Mouse (Mus musculus) neural tube, embryonic 15.5 days (tissue): ENCODE data around the gene Sept11. TPM values are rescaled to one million over a fixed set of nuclear protein-coding genes. Genes with fewer than 3 reads are reported as not detected.

Source experiments
- ATAC-seq: fragments of 200-750 bp; cut with Nextera tagmentation; 2 replicates; pipeline ENCODE4 v1.8.0; 2017; ENCODE audit warnings: mild to moderate bottlenecking, moderate TSS enrichment, moderate library complexity; ENCODE audit not compliant: low FRiP score
- H3K27ac ChIP-seq: fragments of 300-500 bp; sonication (generic); replicated peaks from 2 replicates; pipeline ENCODE4 v1.5.1; 2015; ENCODE audit warnings: mild to moderate bottlenecking, inconsistent platforms
- H3K27me3 ChIP-seq: fragments of 300-500 bp; sonication (generic); replicated peaks from 2 replicates; pipeline ENCODE4 v1.6.1; 2015; ENCODE audit warnings: inconsistent platforms
- H3K36me3 ChIP-seq: fragments of 300-500 bp; sonication (generic); 2 replicates; pipeline ENCODE4 v1.6.1; 2015; ENCODE audit warnings: inconsistent platforms
- H3K4me1 ChIP-seq: fragments of 300-500 bp; sonication (generic); 2 replicates; pipeline ENCODE4 v1.6.1; 2015; ENCODE audit warnings: inconsistent platforms
- H3K4me2 ChIP-seq: fragments of 300-500 bp; sonication (generic); 2 replicates; pipeline ENCODE4 v1.6.1; 2015; ENCODE audit warnings: inconsistent platforms, mild to moderate bottlenecking, moderate library complexity
- H3K4me3 ChIP-seq: fragments of 300-500 bp; sonication (generic); replicated peaks from 2 replicates; pipeline ENCODE4 v1.5.1; 2015; ENCODE audit warnings: mild to moderate bottlenecking, inconsistent platforms
- H3K9ac ChIP-seq: fragments of 300-500 bp; sonication (generic); replicated peaks from 2 replicates; pipeline ENCODE4 v1.6.1; 2015; ENCODE audit warnings: mild to moderate bottlenecking, inconsistent platforms
- H3K9me3 ChIP-seq: fragments of 300-500 bp; sonication (generic); replicated peaks from 2 replicates; pipeline ENCODE4 v1.6.1; 2016; ENCODE audit warnings: inconsistent platforms
- WGBS: fragments of 180-500 bp; shearing (Covaris S2); methylation state at CpG from one replicate; pipeline ENCODE4 v1.1.7; 2015; ENCODE audit warnings: mixed read lengths; 5-methylcytosine and 5-hydroxymethylcytosine counted together
- polyA plus RNA-seq: library from polyadenylated mRNA; unstranded; fragments of >200 nt; fragmentation: Nextera tagmentation; extraction: Ambion mirVana; gene quantifications from 2 replicates; pipeline ENCODE4 v1.2.1, GENCODE M21; 2015

The Sept11 gene
- polyA plus RNA-seq, 1 experiment from 2014 or later, result 134 TPM

DNA sequence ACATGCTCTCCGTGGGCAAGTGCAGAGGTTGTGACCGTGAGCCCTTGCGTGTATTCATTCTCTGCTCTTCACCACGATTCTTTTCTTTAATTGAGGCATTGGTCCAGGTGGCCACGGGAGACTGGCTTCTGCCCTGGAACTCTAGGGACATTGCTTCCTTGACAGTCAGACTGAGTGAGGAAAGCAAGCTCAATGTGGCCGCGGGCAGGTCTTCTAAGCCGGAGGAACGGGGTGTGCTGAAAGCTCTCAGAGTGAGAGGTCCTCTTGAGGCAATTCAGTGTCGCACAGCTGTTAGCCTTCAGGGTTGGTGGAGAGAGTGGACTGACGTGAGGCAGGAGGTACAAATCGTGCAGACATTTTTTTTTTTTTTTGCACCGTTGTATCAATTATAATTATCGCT lies 5.6 kb downstream of the Sept11 start:
- H3K9ac ChIP-seq, result no peak overlapping the region
- WGBS, result 77% methylated on average over 14 of the region's 14 CpGs
- peaks cover 54% of the 10 kb centered on the region for H3K4me1 ChIP-seq

DNA sequence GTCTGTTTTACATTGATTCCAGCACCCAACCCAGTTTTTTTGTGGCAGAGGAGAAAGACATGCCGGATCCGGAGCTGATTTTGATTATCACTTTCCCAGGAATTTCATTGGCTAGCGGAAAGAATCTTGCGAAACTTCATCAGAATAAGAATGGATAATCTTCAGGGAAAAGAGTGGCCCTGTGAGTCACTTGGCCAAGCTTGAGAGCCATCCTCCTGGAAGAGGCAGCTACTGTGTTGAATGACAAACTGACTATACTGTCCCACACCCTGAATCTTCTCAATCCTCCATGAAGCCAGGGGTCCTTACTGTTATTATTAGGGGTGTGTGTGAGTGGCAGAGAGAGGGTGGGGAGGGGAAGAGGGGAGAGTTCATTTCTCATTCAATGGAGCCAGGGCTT lies 7.7 kb downstream of the Sept11 start:
- no peak overlapping the region for H3K4me3 ChIP-seq
- H3K27ac ChIP-seq, result no peak overlapping the region; the same call in 1 of the 2 replicates
- ATAC-seq, result no peak
- WGBS, result 73% methylated on average over 4 of the region's 4 CpGs
- peaks cover 40% of the 10 kb centered on the region for H3K4me1 ChIP-seq
- H3K27me3 ChIP-seq, result no peaks in the 10 kb centered on the region
- no peak overlapping the region for H3K9ac ChIP-seq
- H3K9me3 ChIP-seq, result no peaks in the 10 kb centered on the region
- H3K36me3 ChIP-seq, result no peaks in the 10 kb centered on the region
- H3K4me2 ChIP-seq, result no peak overlapping the region

More for the DNA sequence above, 5.6 kb downstream of the Sept11 start:
- no peak overlapping the region for H3K4me3 ChIP-seq
- H3K27me3 ChIP-seq, result no peaks in the 10 kb centered on the region
- no peaks in the 10 kb centered on the region for H3K9me3 ChIP-seq
- ATAC-seq, result no peak
- no peak overlapping the region for H3K27ac ChIP-seq
- H3K4me2 ChIP-seq, result no peak overlapping the region
- no peaks in the 10 kb centered on the region for H3K36me3 ChIP-seq

DNA sequence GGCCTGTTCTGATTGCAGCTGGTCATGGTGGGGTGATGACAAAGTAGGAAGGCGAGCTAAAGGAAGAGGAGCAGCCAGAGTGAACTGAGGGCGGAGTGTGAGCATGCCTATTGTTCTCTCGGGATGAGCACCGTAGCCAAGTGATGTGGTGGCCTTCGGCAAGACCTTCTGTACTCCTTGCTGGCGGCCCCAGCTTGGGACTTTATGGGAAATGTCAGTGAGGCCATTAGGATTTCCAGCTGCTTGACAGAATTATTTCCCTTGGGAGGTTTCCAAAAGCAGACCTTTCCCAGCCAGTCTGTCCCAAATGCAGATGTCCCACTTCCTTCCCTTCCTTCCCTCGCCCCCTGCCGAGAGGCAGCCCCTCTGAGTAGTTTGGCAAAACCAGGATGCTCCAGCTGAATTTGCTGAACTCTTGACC lies 8.1 kb downstream of the Sept11 start:
- no peaks in the 10 kb centered on the region for H3K9me3 ChIP-seq
- 17% methylated on average over 8 of the region's 8 CpGs for WGBS
- H3K4me1 ChIP-seq, result peaks cover 38% of the 10 kb centered on the region
- H3K36me3 ChIP-seq, result no peaks in the 10 kb centered on the region
- no peaks in the 10 kb centered on the region for H3K27me3 ChIP-seq
- no peak overlapping the region for H3K27ac ChIP-seq
- no peak overlapping the region for H3K4me2 ChIP-seq
- no peak overlapping the region for H3K9ac ChIP-seq
- no peak overlapping the region for H3K4me3 ChIP-seq
- no peak for ATAC-seq

DNA sequence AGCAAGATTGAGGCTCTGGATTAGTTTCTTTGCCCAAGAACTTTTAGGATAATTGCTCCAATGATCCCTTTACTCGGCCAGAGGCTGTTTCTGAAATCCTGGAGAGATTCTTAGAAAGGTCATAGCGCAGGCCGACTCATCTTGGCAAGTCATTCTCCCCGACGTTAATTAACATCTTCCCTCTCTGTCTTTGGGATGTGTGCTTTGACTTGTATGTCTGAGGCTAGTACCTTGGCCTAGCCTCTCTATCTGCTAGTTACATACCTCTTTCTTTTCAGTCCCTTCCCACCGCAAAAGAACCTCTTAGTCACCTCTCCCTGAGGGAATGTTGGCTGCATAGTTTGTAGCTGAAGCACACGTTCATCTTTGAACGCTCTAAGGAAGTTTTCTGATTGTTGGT lies 10.4 kb downstream of the Sept11 start:
- no peak overlapping the region for H3K4me3 ChIP-seq
- WGBS, result 85% methylated on average over 8 of the region's 8 CpGs
- no peak overlapping the region for H3K9ac ChIP-seq
- peaks cover 18% of the 10 kb centered on the region for H3K4me1 ChIP-seq
- H3K36me3 ChIP-seq, result no peaks in the 10 kb centered on the region
- H3K27me3 ChIP-seq, result no peaks in the 10 kb centered on the region
- H3K27ac ChIP-seq, result no peak overlapping the region
- ATAC-seq, result no peak
- H3K9me3 ChIP-seq, result no peaks in the 10 kb centered on the region
- H3K4me2 ChIP-seq, result no peak overlapping the region

- Histone ChIP-seq H3K4me1 (peaks cover 15% of the 10 kb centered on the region), H3K27ac (no peak overlapping the region), H3K4me2 (no peak overlapping the region), H3K36me3 (no peaks in the 10 kb centered on the region), H3K27me3 (no peaks in the 10 kb centered on the region), H3K4me3 (no peak overlapping the region), H3K9me3 (no peaks in the 10 kb centered on the region), H3K9ac (no peak overlapping the region)
- 89% methylated on average over 4 of the region's 5 CpGs for WGBS
- no peak for ATAC-seq
Observed at GRCm38 (mm10) chr5:93104987-93105823, 12.0 kb downstream of the Sept11 start.

GRCm38 (mm10) chr5:93106048-93106447 lies 12.8 kb downstream of the Sept11 start:
- Histone ChIP-seq H3K4me2 (no peak overlapping the region), H3K9me3 (no peaks in the 10 kb centered on the region), H3K4me1 (peaks cover 8% of the 10 kb centered on the region), H3K27me3 (no peaks in the 10 kb centered on the region), H3K36me3 (no peaks in the 10 kb centered on the region), H3K4me3 (no peak overlapping the region), H3K27ac (no peak overlapping the region), H3K9ac (no peak overlapping the region)
- no peak for ATAC-seq
- 92% methylated on average over 4 of the region's 4 CpGs for WGBS

GRCm38 (mm10) chr5:93108703-93109102 lies 15.5 kb downstream of the Sept11 start:
- ATAC-seq, result no peak
- Histone ChIP-seq H3K27me3 (no peaks in the 10 kb centered on the region), H3K4me3 (no peak overlapping the region), H3K4me2 (no peak overlapping the region), H3K36me3 (no peaks in the 10 kb centered on the region), H3K9ac (no peak overlapping the region), H3K27ac (no peak overlapping the region), H3K4me1 (no peaks in the 10 kb centered on the region), H3K9me3 (no peaks in the 10 kb centered on the region)
- WGBS, result 94% methylated on average over 4 of the region's 4 CpGs

- H3K27me3 ChIP-seq, result no peaks in the 10 kb centered on the region
- WGBS, result 83% methylated on average over 2 of the region's 2 CpGs
- no peak overlapping the region for H3K9ac ChIP-seq
- ATAC-seq, result no peak
- no peak overlapping the region for H3K27ac ChIP-seq
- H3K4me2 ChIP-seq, result no peak overlapping the region
- no peaks in the 10 kb centered on the region for H3K9me3 ChIP-seq
- H3K36me3 ChIP-seq, result no peaks in the 10 kb centered on the region
- H3K4me1 ChIP-seq, result 0 out of 2 replicates have a peak, but pooled peaks cover 2% of the 10 kb centered on the region
- no peak overlapping the region for H3K4me3 ChIP-seq
Observed at GRCm38 (mm10) chr5:93109555-93109954, 16.3 kb downstream of the Sept11 start.

DNA sequence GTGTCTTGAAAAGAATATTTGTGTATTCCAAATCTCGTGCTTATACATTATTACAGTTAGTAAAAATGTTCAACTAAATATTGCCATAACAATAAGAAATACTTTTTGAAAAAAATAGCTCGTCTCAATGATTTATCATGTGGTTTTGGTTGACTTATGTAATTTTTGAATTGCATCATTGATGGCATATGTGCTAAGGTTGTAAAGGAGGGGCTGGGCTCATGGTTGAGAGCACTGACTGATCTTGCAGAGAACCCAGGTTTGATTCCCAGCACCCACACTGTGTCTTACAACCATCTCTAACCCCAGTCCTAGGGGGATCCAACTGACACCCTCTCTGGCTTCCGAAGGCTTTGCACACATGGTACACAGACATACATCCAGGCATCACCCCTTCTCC lies 19.1 kb downstream of the Sept11 start:
- Histone ChIP-seq H3K27me3 (no peaks in the 10 kb centered on the region), H3K4me2 (no peak overlapping the region), H3K9ac (no peak overlapping the region), H3K9me3 (no peaks in the 10 kb centered on the region), H3K4me3 (no peak overlapping the region), H3K36me3 (no peaks in the 10 kb centered on the region), H3K27ac (no peak overlapping the region), H3K4me1 (peaks cover 18% of the 10 kb centered on the region)
- no peak for ATAC-seq
- 95% methylated on average over 3 of the region's 3 CpGs for WGBS

- ATAC-seq, result no peak
- 86% methylated on average over 5 of the region's 5 CpGs for WGBS
- peaks cover 18% of the 10 kb centered on the region for H3K4me1 ChIP-seq
- H3K36me3 ChIP-seq, result no peaks in the 10 kb centered on the region
- no peak overlapping the region for H3K9ac ChIP-seq
- no peaks in the 10 kb centered on the region for H3K9me3 ChIP-seq
- no peak overlapping the region for H3K4me2 ChIP-seq
- no peak overlapping the region for H3K4me3 ChIP-seq
- no peak overlapping the region for H3K27ac ChIP-seq
- no peaks in the 10 kb centered on the region for H3K27me3 ChIP-seq
Observed at GRCm38 (mm10) chr5:93113517-93113916, 20.3 kb downstream of the Sept11 start.

DNA sequence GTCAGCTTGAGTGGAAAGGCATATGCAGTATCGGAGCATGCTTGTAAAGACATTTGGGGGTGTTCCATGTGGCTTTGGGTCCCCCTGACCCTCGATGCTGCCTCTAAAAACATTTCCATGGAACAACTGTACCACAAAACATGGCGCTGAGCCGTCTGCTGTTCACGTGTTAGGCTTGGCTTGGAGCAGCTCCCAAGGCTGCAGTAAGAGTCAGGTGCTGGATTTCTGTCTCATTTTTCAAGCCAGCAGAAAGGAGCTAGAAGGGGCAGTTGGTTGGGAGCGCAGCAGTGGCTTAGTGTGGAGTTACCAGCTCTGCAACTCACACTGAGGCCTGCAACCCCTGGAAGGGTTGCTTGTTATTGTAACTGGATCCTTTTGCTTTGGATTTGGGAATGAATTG lies 21.3 kb downstream of the Sept11 start:
- ATAC-seq, result no peak
- Histone ChIP-seq H3K4me2 (no peak overlapping the region), H3K9ac (no peak overlapping the region), H3K27ac (no peak overlapping the region; the same call in 1 of the 2 replicates), H3K36me3 (no peaks in the 10 kb centered on the region), H3K9me3 (no peaks in the 10 kb centered on the region), H3K27me3 (no peaks in the 10 kb centered on the region), H3K4me1 (peaks cover 18% of the 10 kb centered on the region), H3K4me3 (no peak overlapping the region)
- WGBS, result 78% methylated on average over 6 of the region's 6 CpGs

DNA sequence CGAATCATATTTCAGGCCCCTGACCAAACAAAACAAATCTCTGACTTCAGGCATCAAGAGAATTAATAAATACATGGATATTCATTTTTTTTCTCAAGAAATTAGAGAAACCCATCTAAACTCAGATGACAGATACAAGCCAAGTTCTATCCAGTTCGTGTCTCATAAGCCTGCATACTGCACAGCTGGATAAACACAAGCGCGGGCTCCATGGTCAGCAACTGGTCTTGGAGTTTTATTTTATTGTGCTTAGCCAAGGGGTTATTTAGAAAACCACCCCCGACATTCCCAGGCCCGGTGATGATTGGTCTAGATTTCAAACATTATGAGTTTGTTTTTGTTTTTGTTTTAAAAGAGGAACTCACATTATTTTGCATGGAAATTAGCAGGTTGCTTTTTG lies 21.8 kb downstream of the Sept11 start:
- ATAC-seq, result no peak
- Histone ChIP-seq H3K27me3 (no peaks in the 10 kb centered on the region), H3K36me3 (no peaks in the 10 kb centered on the region), H3K4me1 (peaks cover 18% of the 10 kb centered on the region), H3K9me3 (no peaks in the 10 kb centered on the region), H3K4me3 (no peak overlapping the region), H3K9ac (no peak overlapping the region), H3K27ac (no peak overlapping the region), H3K4me2 (no peak overlapping the region)
- 84% methylated on average over 6 of the region's 6 CpGs for WGBS
